Mouse (Mus musculus) fat pad, adult 2 months (tissue): ENCODE data around the gene Map4k3.
A peak's percentile ranks its signal among the peaks of the same experiment; 100 is the strongest.
"Not testable (repeated sequence)": the region's sequence is repeated elsewhere in the genome, so short reads cannot be mapped to it uniquely, and the experiment has no call there.

ENCODE experiments used
- DNase-seq: peaks from one replicate; pipeline ENCODE4 v3.0.0-alpha.2; 2011; ENCODE audit warnings: low read depth, low spot score; ENCODE audit errors: extremely low read depth

Map4k3 gene

DNA sequence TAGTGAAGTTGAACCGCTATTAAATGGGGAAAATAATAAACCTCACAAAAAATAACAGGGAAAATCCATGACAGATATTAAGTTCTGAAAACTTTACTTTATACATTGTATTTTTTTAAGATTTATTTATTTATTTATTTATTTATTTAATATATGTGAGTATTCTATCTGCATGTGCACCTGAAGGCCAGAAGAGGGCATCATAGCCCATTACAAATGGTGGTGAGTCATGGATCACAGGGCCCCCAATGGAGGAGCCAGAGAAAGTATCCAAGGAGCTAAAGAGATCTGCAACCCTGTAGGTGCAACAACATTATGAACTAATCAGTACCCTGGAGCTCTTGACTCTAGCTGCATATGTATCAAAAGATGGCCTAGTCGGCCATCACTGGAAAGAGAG is 158.6 kb downstream of the Map4k3 start:
- DNase-seq, result not testable (repeated sequence)

DNA sequence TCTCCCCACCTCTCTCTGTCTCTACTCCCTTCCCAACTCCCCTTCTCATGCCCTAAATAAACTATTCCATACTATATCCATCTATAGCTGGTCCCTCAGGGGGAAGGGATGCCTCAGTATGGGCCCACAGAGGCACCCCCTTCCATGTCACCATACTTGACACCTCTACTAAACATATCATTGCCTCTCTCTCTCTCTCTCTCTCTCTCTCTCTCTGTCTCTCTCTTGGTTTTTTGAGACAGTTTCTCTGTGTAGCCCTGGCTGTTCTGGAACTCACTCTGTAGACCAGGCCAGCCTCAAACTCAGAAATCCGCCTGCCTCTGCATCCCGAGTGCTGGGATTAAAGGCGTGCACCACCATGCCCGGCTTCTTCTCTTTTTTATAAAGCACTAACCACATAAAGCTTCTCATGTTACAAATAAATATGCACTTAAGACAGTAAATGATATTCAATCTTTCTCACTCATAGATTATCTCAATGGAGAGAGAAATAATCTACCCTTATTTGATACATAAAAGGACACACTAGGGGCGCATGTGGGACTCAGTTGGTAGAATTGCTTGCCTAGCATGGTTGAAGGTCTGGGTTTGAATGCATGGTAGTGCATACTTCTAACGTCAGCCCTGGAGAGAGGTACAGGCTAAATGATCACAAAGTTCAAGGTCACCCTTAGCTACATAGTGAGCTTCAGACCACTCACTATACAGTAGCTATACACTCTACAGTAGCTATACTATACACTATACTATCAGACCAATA is 159.3 kb downstream of the Map4k3 start:
- no peak for DNase-seq

DNA sequence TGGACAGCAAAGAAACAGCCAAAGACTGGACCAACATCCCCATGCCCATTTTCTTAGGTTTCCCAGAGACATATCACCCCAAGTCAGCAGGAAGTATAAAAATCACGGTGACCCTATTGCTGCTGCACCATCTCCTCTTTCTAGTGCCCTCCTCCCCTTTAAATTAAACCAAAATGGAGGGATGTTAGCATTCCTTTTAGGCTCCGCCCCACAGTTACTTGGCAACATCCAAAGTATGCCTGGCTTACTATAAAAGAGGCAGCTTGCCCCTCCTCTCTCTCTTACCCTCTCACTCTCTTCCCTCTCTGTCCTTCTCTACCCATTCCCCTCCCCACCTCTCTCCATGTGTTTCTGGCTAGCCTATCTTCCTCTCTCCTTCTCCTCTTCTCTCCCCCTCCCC is 159.8 kb downstream of the Map4k3 start:
- DNase-seq, result no peak

DNA sequence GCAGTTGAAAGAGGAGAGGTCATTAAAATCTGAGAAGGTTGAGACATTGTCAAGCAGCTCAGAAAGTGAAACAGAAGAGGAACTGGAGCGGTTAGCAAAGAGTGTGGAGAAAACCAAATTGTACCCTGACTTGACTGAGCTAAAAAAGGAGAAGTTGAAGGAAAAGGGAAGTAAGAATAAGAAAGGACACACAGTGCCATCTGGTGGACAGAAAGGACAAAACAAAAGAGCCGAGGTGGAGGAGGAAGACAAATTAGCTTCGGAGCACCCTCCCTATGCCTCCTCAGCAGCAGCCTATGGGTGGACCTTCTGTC is 163.7 kb downstream of the Map4k3 start:
- no peak for DNase-seq

DNA sequence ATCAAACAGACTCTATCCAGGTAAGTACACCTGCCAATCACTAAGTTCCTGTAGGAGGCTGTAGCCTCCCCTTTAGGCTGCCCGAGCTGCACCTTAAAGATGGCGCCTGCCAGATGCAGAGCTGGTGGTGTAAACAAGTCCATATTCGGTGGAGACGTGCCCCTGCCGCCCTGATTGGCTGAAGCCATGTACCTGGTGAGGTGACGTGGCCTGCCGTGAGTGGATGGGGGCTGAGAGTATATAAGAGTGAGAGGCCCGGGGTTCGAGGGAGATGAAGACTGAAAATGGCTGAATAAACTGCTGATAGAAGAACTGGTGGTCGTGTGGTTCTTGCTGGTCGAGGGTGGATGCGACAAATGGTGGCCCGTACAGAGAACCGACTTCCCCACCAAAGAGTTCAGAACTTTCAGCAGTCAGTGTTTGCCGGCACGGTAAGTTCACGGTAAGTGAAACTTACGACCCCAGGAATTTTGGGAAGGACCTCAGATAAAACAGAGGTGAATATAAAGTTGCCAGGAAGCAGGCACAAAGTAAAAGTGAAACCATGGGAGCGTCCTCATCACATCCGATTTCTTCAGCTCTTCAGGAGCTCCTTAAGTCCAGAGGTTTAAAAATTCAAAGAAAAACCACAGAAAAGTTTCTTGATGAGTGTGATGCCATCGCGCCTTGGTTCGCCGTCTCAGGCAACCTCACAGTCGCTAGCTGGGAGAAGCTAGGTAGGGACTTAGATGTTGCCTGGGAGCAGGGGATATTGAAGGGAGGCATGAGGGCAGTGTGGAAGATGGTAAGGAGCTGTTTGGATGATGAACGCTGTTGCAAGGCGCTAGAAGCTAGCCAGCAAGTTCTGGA is 164.3 kb downstream of the Map4k3 start:
- not testable (repeated sequence) for DNase-seq

DNA sequence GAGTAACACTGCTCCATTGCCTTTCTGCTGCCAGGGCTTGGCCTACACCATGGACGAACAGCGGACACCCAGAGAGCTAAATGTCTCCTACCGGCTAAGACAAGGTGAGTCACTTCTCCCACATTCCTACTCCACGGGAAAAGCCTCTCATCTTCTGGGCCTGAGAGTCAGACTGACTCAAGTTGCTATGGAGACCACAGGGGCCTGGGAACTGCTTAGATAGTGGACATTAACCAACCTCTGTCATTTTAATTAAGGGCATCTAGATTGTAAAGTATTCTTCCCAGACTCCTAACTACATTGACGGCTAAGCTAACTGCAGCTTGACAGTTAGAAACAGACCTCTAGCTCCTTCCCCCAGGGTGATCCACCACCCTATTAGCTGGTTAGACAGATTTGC is 165.5 kb downstream of the Map4k3 start:
- no peak for DNase-seq

DNA sequence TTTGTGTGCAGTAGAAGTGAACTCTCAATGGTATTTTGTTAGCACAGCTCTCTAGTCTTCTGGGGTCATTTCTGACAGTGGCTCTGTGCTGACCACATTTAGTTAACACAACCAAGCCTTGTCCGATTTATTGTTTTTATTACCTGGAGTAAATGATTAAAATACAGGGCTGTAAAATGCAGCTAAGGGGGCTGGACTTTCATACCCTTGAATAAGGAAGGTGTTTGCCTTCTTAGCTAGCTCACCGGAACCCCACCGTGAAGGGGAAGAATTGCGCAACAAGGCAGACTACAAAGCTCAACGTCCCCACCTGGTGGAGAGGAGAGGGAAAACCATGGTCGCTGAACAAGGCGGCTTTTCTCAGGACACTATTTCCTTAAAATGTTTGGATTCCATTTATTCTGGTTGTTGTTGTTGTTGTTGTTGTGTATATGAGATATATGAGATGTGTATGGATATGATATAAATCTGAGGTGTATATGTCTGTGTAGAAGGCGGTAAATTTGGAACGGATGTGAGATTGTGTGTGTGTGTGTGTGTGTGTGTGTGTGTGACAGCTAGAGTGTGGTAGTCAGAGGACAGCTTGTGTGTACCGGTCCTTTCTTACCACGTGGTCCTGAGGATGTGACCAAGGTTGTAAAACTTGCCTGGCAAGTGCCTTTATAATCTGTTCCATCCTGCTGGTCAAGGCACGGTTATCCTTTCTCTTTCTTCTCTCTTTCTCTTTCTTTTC is 167.4 kb downstream of the Map4k3 start:
- no peak for DNase-seq

DNA sequence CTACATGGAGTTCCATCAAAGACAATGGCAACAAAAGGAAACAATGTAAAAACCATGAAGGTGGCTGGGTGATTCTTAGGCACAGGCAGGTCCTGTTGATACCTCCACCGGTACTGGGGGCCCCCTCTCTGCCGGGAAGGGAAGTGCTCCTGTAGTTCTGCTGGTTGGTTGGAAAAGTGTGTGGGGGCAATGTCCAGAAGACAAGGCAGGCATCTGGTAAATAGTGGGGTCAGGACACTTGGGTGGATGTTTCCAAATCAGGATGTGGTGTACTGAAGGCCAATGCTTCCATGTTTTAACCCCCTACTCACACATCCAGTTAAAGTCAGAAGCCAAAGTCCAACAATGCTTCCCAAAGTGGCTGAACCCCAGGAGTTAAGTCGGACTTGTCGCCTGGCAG is 168.5 kb downstream of the Map4k3 start:
- DNase-seq, result no peak

DNA sequence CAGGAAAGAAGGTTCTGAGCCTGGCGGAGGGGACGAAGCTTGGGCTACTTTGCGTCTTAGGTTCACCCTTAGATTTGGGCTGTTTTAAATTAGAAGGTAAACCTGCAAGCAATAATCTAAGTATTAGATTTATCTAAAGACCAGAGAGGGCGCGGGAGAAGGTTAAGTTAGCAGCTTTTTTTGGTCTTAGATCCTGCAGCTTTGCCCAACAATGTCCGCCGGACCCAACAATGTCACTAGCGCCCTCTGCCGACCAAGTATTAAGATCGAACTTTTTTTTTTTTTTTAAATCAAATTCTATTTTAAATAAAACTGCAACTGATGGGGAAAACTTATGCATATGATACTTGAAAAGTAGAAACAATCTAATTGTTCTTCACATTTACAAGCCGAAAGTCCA is 169.2 kb downstream of the Map4k3 start:
- no peak for DNase-seq

DNA sequence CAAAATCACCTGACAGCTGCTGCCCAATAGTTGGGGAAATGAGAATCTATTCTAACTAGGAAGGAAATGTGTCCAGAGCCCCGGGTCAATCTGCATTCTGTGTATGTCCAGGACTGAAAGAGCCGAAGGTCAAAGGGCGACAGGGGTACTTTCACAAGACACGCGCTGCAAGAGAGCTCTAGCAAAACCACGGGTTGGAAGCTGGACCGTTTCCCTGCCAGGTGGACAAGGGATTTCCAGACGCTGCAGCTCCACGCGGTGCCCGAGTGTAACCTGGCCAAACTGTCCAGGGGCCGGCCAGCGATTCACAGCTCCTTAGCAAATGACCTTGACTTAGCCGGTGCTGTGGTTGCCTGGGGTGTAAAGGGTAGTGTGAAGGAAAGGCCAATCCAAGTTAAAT is 169.7 kb downstream of the Map4k3 start:
- DNase-seq, result no peak

DNA sequence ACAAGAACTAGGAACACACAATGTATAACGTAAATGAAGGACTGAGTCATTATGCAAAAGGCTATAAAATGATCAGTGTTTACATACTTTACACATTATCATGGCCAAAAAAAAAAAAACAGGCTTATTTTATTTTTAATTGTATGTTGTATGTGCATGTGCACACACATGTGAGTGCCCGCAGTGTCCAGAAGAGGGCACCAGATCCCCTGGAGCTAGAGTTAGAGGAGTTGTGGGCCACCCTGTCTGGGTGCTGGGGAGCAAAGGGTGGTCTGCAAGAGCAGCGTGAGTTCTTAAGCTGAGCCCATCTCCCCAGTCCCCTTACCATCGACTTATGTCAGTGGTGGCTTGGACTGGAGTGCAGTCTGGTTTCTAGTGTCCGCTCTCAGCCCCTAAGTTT is 170.8 kb downstream of the Map4k3 start:
- no peak for DNase-seq

DNA sequence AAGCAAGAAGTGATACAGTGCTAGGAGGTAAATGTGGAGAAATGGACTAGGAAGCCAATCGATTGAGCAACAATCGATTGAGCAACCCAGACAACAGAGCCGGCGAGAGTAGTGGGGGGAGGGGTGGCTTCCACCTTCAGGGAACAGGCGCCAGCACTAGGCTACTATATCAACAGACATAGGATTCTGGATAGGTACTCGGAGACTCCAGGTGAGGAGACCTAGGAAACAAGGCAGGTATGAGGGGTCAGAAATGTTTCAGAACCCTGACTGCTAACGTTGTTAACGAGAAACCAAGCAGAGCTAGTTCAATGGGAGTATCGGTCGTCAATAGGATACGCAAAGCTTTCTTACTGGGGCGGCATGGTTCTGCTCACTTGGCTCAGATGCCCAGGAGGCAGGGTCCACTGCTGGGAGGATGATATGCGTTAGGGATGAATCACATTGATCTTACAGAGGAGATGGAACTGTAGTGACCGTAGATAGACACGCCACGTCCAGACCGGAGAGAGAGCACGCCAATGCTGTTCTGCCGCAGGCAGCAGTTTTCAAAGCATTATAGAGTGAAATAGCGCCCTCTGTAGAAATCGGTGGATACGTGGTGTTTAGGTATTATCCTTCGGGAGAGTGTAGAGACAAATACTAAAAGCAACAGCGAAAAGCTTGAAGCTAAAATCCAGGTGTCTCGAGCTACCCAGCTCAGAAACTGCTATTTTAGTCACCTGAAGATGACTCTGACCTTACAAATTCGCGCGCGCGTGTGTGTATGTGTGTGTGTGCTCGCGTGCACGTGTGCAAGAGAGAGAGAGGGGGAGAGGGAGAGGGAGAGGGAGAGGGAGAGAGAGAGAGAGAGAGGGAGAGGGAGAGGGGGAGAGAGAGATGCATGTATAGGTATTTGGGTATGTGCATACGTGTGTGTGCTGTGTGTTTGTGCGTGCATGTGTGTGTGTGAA is 174.7 kb downstream of the Map4k3 start:
- DNase-seq, result peak; percentile 33

DNA sequence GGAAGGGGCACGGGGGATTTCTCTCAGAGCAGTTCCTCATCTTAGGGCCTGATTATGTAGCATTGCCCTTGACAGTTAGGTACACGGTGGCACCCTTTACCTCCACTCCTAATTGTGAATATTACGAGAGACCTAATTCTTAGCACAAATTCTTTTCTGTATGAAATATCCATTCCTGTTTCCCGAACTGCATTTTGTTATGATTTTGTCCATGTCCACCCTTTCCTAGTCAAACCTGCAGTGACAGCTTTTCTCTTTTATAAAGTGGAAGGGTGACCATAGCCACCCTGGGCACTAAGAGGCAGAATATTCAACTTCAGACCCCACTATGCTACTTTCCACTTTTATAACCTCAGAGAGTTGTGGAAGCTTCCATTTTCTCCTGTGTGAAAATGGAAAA is 175.6 kb downstream of the Map4k3 start:
- no peak for DNase-seq

DNA sequence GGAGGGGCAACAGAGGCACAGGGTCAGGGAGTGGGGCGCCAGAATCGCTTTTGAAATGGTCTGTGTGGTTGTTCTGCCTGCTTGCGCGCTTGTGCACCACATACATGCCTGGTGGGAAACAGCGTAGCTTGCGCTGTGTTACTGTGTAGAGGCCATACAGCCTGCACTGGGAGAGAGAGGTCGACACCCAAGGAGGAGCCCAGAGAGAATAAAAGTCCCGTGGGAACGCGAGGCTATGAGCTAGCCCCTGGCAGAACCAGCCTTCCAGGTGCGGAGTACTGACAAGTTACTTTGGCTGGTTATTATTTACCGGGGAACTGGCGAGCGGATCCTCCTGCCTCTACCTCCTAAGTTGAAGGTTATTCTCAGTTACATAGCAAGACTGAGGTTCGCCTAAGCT is 177.3 kb downstream of the Map4k3 start:
- DNase-seq, result no peak

DNA sequence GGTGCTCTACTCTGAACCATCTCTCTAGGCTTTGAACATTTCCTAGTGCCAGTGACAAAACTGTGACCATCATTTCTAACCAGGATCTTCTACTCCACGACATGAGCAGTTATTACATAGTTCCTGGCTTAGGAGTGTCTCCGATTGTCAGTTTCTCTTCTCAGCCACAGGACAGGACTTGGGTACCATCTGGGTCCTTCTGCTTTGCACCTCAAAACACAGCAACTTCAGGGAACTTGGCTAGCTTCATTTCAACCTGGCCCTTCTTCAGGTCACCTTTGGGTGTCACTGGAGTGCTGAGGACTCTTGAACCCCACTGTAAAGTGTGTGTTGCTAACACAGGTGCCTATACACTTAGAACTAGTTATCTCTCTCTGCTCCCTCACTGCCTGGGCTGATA is 181.4 kb downstream of the Map4k3 start:
- DNase-seq, result no peak

DNA sequence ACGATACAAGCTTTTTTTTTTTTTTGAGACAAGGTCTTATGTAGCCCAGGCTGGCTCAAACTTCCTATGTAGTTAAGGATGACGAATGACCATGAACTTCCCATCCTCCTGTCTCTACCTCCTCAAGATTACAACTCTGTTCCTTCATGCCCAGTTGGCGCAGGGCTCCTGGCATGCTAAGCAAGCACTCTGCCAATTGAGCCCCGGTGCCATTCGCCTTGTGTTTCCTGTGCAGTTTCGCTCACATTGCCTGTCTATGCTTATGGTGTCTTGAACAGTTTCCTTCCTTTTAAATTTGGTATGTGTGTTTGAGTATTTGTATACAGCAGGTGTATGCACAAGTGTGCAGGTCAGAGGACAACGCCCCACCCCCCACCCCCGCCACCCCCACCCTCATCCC is 182.1 kb downstream of the Map4k3 start:
- no peak for DNase-seq

DNA sequence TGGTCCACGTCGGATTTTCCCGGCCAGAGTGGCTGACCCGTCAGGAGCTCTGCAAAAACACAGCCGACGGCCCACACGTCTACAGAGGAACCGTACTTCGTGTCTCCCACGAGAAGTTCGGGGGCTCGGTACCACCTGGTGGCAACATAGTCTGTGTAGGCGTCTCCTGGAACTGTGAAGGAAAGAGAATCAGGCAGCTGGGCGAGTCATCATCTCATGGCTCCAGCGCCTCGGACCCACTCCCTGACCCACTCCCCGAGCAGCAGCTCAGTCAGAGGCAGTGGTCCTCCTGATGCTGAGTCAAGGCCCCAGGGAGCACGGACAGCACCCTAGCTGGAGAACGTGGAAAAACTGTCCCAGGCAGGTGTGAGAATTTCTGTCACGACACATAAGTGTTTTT is 184.6 kb downstream of the Map4k3 start:
- no peak for DNase-seq

DNA sequence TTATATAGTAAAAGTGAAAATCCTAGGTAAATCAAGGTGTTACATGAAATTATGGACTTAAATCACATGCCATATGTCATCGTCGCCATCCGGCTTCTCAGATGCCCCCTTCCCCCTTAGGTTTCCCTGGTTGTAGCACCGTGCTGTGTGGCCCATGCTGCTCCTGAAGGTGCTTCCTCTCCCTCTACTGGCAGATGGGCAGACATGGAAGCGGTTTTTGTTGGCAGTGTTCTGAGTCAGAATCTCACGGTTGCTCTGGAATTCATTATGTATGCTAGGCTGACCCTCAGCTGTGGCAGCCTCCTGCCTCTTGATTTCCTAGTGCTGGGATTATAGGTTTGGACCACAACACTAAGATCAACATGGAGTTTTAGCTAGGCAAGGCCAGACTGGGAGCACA is 191.1 kb downstream of the Map4k3 start:
- no peak for DNase-seq

DNA sequence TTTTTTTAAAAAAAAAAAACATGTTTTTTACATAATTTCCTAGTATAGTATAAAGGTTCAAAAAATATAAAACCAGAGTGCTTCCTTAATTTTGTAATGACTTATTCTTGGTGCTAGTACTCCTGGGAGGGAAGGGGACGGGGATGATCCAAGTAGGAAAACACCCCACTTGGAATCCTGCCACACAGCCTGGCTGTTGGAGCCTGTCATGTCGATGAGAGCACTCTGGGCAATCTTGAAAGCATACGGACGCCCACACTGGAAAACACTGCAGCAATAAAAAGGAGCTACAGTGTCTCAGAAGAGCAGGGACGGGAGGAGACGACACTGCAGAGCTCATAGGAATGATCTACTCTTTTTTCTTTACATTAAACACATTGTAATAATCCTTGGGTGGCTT is 192.7 kb downstream of the Map4k3 start:
- DNase-seq, result no peak

DNA sequence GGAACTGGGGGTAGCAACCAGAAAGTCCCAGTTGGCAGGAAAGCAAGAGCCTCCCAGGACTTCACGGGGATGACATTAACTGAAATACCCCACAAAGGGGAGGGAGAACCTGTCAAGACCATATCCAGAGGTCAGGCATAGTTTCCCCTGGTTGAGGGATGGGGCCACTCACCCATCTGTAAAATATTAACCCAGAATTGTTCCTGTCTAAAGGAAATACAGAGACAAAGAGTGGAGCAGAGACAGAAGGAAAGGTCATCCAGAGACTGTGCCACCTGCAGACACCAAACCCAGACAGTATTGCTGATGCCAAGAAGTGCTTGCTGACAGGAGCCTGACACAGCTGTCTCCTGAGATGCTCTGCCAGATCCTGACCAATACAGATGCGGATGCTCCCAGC is 196.9 kb downstream of the Map4k3 start:
- not testable (repeated sequence) for DNase-seq
